Mouse (Mus musculus) lung, adult 2 months (tissue): ENCODE data around the gene Syndig1.

Experiments used
- CTCF ChIP-seq: fragments of 200-500 bp; IDR thresholded peaks from 2 replicates; pipeline ENCODE4 v1.5.1; 2011; ENCODE audit warnings: mild to moderate bottlenecking, low read length, control low read depth; ENCODE audit not compliant: insufficient read depth
- POLR2A ChIP-seq: fragments of 200-500 bp; IDR thresholded peaks from 2 replicates; pipeline ENCODE4 v1.6.1; 2011; ENCODE audit warnings: low read depth, mild to moderate bottlenecking, control low read depth, low read length, borderline replicate concordance; ENCODE audit errors: extremely low read depth

DNA sequence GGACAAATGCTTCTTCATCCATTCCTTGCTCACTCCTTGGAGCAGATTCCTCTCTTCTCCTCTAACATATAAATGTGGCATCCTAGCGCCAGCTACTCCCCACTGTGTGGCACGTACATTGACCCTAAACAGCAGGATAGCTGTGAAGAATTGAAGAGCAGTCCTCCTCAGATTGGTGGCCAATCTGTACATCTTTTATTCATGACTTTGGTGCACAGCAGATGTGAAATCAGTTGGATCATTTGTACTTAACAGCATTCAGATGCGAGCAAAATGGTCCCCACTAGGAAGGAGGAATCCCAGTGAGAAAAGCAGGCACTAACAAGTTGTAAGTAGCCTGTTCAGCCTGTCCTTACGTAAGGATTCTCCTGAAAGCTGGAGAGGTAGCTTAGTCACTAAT lies 142.0 kb downstream of the Syndig1 start:
- TF ChIP-seq CTCF (no peak), POLR2A (no peak)
